Mouse (Mus musculus) adrenal gland, postnatal 0 days (tissue): Measurements from ENCODE around the gene Mindy4. TPM values are rescaled to one million over a fixed set of nuclear protein-coding genes. Genes with fewer than 3 reads are reported as not detected.

Experiments
- microRNA-seq: library from miRNA; unstranded; fragments of <30 nt; microRNA quantifications from one replicate; pipeline ENCODE4, GENCODE M21; 2016; ENCODE audit warnings: borderline replicate concordance; ENCODE audit not compliant: insufficient number of aligned reads
- polyA plus RNA-seq: library from polyadenylated mRNA; unstranded; fragments of >200 nt; fragmentation: Nextera tagmentation; extraction: Ambion mirVana; gene quantifications from 2 replicates; pipeline ENCODE4 v1.2.1, GENCODE M21; 2015

Gene Mindy4
- 5.8 and 7.0 TPM in 2 replicates for polyA plus RNA-seq

DNA sequence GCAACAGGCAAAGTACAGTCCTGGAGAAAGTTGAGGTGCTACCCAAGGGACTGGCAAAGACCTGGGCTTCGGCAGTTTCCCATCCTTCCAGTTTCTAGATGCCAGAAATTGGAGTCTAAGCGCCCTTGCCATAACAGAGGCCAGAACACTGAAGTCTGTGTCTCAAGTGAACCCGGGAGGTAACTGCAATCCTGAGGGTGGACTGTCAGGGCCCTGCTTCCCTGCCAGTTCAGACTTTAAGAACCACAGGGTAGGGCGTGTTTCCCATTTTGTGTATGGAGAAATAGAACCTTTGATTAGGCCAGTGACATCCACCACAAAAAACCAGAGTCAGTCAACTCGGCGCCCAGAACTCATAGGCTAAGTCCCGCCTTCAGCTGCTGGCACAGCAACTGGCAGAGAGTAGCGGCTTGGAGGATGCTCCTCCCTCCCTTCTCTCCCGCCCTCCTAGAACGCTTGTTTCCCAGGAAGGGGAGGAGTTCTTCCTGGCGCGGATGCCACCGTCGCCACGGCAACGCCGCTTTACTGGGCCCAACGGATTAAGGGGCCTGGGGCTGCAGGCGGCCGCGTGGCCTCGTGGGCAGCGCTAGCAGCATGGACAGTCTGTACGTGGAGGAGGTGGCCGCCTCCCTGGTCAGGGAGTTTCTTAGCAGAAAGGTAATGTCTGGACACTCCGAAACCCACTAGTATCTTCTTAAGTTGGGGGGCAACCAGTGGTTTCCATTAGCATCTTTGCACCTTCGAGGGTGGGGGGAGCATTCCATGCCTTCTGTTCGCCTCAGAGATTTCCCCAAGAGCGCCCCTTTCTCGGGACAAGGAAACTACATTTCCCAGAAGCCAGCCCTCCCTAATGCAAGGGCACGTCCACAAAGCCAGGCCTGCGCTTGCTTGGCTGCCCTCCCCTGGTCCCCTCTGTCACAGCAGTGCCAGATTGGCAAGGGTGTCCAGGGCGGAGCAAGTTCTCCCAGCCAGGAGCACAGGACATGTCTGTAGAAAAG, at the start of gene Mindy4:
Mindy4 (plus strand) TSS at position 471 of the 998 bp plus-strand sequence.

DNA sequence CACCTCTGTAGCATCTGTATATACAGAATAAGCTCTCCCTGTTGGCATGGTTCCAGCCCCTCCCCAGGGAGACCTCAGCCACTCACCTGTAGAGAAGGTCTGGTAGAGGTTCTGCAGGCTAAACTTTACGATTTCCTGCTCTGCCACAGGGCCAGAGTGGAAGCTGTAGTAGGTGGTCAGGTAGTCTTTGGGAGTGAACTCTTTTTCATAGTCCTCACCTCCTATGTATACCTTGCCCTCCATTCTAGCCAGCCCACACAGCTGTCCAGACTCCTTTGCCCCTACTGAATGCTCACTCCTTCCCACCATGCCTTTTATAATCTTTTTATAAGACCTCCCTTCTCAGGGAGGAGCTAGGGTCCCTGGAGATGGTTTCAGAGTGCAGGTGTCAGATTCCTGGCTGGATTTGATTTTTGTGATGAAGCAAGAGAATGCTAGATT, 28.4 kb upstream of the Mindy4 start, which contains the start of gene Inmt:
Inmt (minus strand) TSS at position 303 of the 441 bp plus-strand sequence.

GRCm38 (mm10) chr6:55335989-55336514, 132.9 kb downstream of the Mindy4 start, which contains the start of gene Aqp1:
TSS of gene Aqp1 (plus strand) at chr6:55336432.

Small RNA genes lying within 50 kb of the gene (microRNA-seq; reads per million reads assigned to microRNA genes)
- not detected for gene Gm25458

Other genes starting within 250 kb of the Mindy4 start
- 3.7 and 3.9 TPM in 2 replicates for gene Nod1, start 230.8 kb upstream of the Mindy4 start, polyA plus RNA-seq
- gene Ggct, start 210.4 kb upstream of the Mindy4 start, polyA plus RNA-seq: 8.3 and 12.6 TPM in 2 replicates
- gene Gars, start 165.4 kb upstream of the Mindy4 start, polyA plus RNA-seq: 71.8 and 77.5 TPM in 2 replicates
- not detected in 2 replicates for gene Crhr2, start 70.4 kb upstream of the Mindy4 start, polyA plus RNA-seq
- gene Inmt, start 28.3 kb upstream of the Mindy4 start, polyA plus RNA-seq: 0.24 and 1.2 TPM in 2 replicates
- gene Aqp1, start 133.0 kb downstream of the Mindy4 start, polyA plus RNA-seq: 38.6 and 41.0 TPM in 2 replicates
- 0.20 TPM in 1 of 2 replicates, not detected in the other for gene Ghrhr, start 172.9 kb downstream of the Mindy4 start, polyA plus RNA-seq
- gene Adcyap1r1, start 248.6 kb downstream of the Mindy4 start, polyA plus RNA-seq: 12.9 and 15.9 TPM in 2 replicates